Mouse (Mus musculus) gastrocnemius, adult 2 months (tissue): ENCODE measurements around the gene Fpr1. TPM values are rescaled to one million over a fixed set of nuclear protein-coding genes. Genes with fewer than 3 reads are reported as not detected.
A peak's percentile ranks its signal among the peaks of the same experiment; 100 is the strongest.
"Not testable (repeated sequence)": the region's sequence is repeated elsewhere in the genome, so short reads cannot be mapped to it uniquely, and the experiment has no call there.

Source experiments
- DNase-seq: peaks from one replicate; pipeline ENCODE4 v3.0.0; 2022
- H3K27ac ChIP-seq: fragments of 200-600 bp; 2 replicates; pipeline ENCODE4 v1.8.1; 2022; ENCODE audit warnings: mild to moderate bottlenecking
- H3K4me3 ChIP-seq: fragments of 200-600 bp; 2 replicates; pipeline ENCODE4 v1.8.1; 2022; ENCODE audit warnings: mild to moderate bottlenecking, moderate library complexity
- CTCF ChIP-seq: fragments of 200-600 bp; IDR thresholded peaks from 2 replicates; pipeline ENCODE4 v1.8.1; 2022; ENCODE audit warnings: antibody characterized with exemption, mild to moderate bottlenecking, moderate library complexity
- intact Hi-C: fragments of 180-260 bp; cut with DNase I; formaldehyde crosslinking; loops from one replicate; pipeline ENCODE4 v1.15.1; 2025
- long read RNA-seq, 2 experiments: library from polyadenylated mRNA; stranded (forward); transcript quantifications; one replicate each; pipeline ENCODE4 v2.0.0; 2021
- total RNA-seq, 2 experiments: library from RNA; stranded (reverse); gene quantifications; 2 replicates each; pipeline ENCODE4 v1.2.3; 2021

Gene Fpr1
- not detected for total RNA-seq
- long read RNA-seq, experiment 1 = 0 reads
- long read RNA-seq, experiment 2 = 0 reads

GRCm38 (mm10) chr17:17883840-17884239 is at the start of gene Fpr1:
TSS of gene Fpr1 (minus strand) at chr17:17883940.
- no peak for DNase-seq
- H3K4me3 ChIP-seq = no peak within 1 kb of the TSS
- no peak for TF ChIP-seq CTCF
- intact Hi-C loops = no loop called here
- no peak within 1 kb of the TSS for H3K27ac ChIP-seq

GRCm38 (mm10) chr17:17917782-17918181 is 34.0 kb upstream of the Fpr1 start:
- no peak for TF ChIP-seq CTCF
- DNase-seq = no peak
- Histone ChIP-seq H3K4me3 (no peak overlapping the region), H3K27ac (no peak overlapping the region)
- intact Hi-C loops = no loop called here

- TF ChIP-seq CTCF = no peak
- no peak for DNase-seq
- intact Hi-C loops = no loop called here
- no peak overlapping the region for H3K27ac ChIP-seq
- H3K4me3 ChIP-seq = no peak overlapping the region
These were observed 33.6 kb upstream of the Fpr1 start for GRCm38 (mm10) chr17:17917376-17917775.

- H3K4me3 ChIP-seq, DNase-seq, H3K27ac ChIP-seq, intact Hi-C loops: not testable (repeated sequence)
These were observed 28.9 kb upstream of the Fpr1 start for GRCm38 (mm10) chr17:17912618-17913017.

- H3K4me3 ChIP-seq = peak overlapping the region; percentile 76
- H3K27ac ChIP-seq = peak overlapping the region; percentile 68
- TF ChIP-seq CTCF = no peak
- DNase-seq = peak; percentile 87
- intact Hi-C loops = no loop called here
These were observed 26.1 kb upstream of the Fpr1 start for GRCm38 (mm10) chr17:17909636-17910421.

- TF ChIP-seq CTCF = no peak
- intact Hi-C loops = no loop called here
- no peak for DNase-seq
- no peak overlapping the region for H3K4me3 ChIP-seq
- H3K27ac ChIP-seq = no peak overlapping the region
These were observed 17.0 kb upstream of the Fpr1 start for GRCm38 (mm10) chr17:17900768-17901167.

GRCm38 (mm10) chr17:17899268-17899667 is 15.5 kb upstream of the Fpr1 start:
- Histone ChIP-seq H3K4me3 (no peak overlapping the region), H3K27ac (no peak overlapping the region)
- TF ChIP-seq CTCF = peak; percentile 19; the same call in 1 of the 2 replicates
- no peak for DNase-seq
- intact Hi-C loops = loop anchor here (5.0 kb wide), 1 partner anchor 62 kb away; no protein-coding TSS in a partner anchor

- intact Hi-C loops = loop anchor here (1.0 to 5.0 kb wide), 2 partner anchors 59 to 130 kb away; no protein-coding TSS in a partner anchor
- Histone ChIP-seq H3K4me3 (no peak overlapping the region), H3K27ac (no peak overlapping the region)
- DNase-seq = peak; percentile 15
- TF ChIP-seq CTCF = peak; percentile 89
These were observed 12.3 kb upstream of the Fpr1 start for GRCm38 (mm10) chr17:17896039-17896438.

- intact Hi-C loops = no loop called here
- no peak for DNase-seq
- Histone ChIP-seq H3K4me3 (no peak overlapping the region), H3K27ac (no peak overlapping the region)
- TF ChIP-seq CTCF = no peak
These were observed 6.1 kb upstream of the Fpr1 start for GRCm38 (mm10) chr17:17889732-17890425.

GRCm38 (mm10) chr17:17887774-17888248 is 4.1 kb upstream of the Fpr1 start, which contains the start of the genes Fpr2 and Fpr3:
TSS of gene Fpr2 (plus strand) at chr17:17887824.
TSS of gene Fpr3 (plus strand) at chr17:17887852.
- no peak within 1 kb of the TSS for H3K27ac ChIP-seq
- TF ChIP-seq CTCF = no peak
- no peak for DNase-seq
- H3K4me3 ChIP-seq = no peak within 1 kb of the TSS
- intact Hi-C loops = no loop called here

GRCm38 (mm10) chr17:17882672-17883071 is 1.1 kb downstream of the Fpr1 start:
- TF ChIP-seq CTCF = no peak
- no peak overlapping the region for H3K4me3 ChIP-seq
- H3K27ac ChIP-seq = no peak overlapping the region
- intact Hi-C loops = no loop called here
- DNase-seq = no peak

GRCm38 (mm10) chr17:17879347-17879746 is 4.4 kb downstream of the Fpr1 start:
- Histone ChIP-seq H3K4me3 (no peak overlapping the region), H3K27ac (no peak overlapping the region)
- intact Hi-C loops = no loop called here
- DNase-seq = no peak
- TF ChIP-seq CTCF = no peak

GRCm38 (mm10) chr17:17871697-17872096 is 12.0 kb downstream of the Fpr1 start:
- DNase-seq = no peak
- TF ChIP-seq CTCF = no peak
- H3K27ac ChIP-seq = no peak overlapping the region
- H3K4me3 ChIP-seq = no peak overlapping the region
- intact Hi-C loops = no loop called here
